In genomic region chrY:90741006-90741405, GRCm38 (mm10) we compare ENCODE assay signal across 10 mouse cellular contexts. TPM values are rescaled to one million over a fixed set of nuclear protein-coding genes. Genes with fewer than 3 reads are reported as not detected.
A peak's percentile ranks its signal among the peaks of the same experiment; 100 is the strongest.
DNase-seq lines count a peak whose midpoint lies in the region; ATAC-seq lines count a peak whose summit lies in the region.
"Not testable (repeated sequence)": the region's sequence is repeated elsewhere in the genome, so short reads cannot be mapped to it uniquely, and the experiment has no call there.
"Had no signal": no experiment of that assay in that cellular context is flagged by ENCODE, and none has a peak within 500 bp of the region (broad histone marks: within the 10 kb centered on the region; RNA-seq: fewer than 3 reads in every experiment).

No protein-coding gene starts in this region.

- H3K9ac ChIP-seq in embryonic facial prominence, embryonic 14.5 days (ENCODE audit: low read depth, low read length); heart, embryonic 12.5 days; kidney, embryonic 15.5 days; liver, embryonic 12.5 days; midbrain, embryonic 16.5 days (ENCODE audit: low read depth, low read length): not testable (repeated sequence)

- not testable (repeated sequence) for H3K27me3 ChIP-seq in embryonic facial prominence, embryonic 14.5 days (replicated peaks; ENCODE audit: control insufficient read depth, insufficient read depth, low read length); heart, embryonic 12.5 days (replicated peaks); kidney, embryonic 15.5 days; liver, embryonic 12.5 days (replicated peaks); midbrain, embryonic 16.5 days (ENCODE audit: control insufficient read depth, insufficient read depth, low read depth, low read length)

- H3K4me2 ChIP-seq in embryonic facial prominence, embryonic 14.5 days (ENCODE audit: low read depth, low read length); heart, embryonic 12.5 days; kidney, embryonic 15.5 days; liver, embryonic 12.5 days; midbrain, embryonic 16.5 days (ENCODE audit: low read length): not testable (repeated sequence)

- H3K4me3 ChIP-seq in embryonic facial prominence, embryonic 14.5 days (ENCODE audit: low read depth, low read length); heart, embryonic 12.5 days; kidney, embryonic 15.5 days (replicated peaks); liver, embryonic 12.5 days; midbrain, embryonic 16.5 days (ENCODE audit: low read depth, low read length): not testable (repeated sequence)

- WGBS in embryonic facial prominence, embryonic 14.5 days: 83% methylated on average over 38 of the region's 38 CpGs
- 77% methylated on average over 38 of the region's 38 CpGs for WGBS in heart, embryonic 12.5 days
- WGBS in kidney, embryonic 15.5 days: 78% methylated on average over 38 of the region's 38 CpGs
- 76% methylated on average over 38 of the region's 38 CpGs for WGBS in liver, embryonic 12.5 days (ENCODE audit: insufficient replicate concordance)
- 75% methylated on average over 38 of the region's 38 CpGs for WGBS in midbrain, embryonic 16.5 days

- H3K36me3 ChIP-seq in embryonic facial prominence, embryonic 14.5 days (ENCODE audit: control insufficient read depth, insufficient read depth, low read length): peaks cover 65% of the 10 kb centered on the region
- peaks cover 49% of the 10 kb centered on the region for H3K36me3 ChIP-seq in heart, embryonic 12.5 days
- peaks cover 57% of the 10 kb centered on the region for H3K36me3 ChIP-seq in kidney, embryonic 15.5 days
- H3K36me3 ChIP-seq in liver, embryonic 12.5 days: peaks cover 58% of the 10 kb centered on the region
- peaks cover 17% of the 10 kb centered on the region for H3K36me3 ChIP-seq in midbrain, embryonic 16.5 days (ENCODE audit: control insufficient read depth, insufficient read depth, low read length)

- H3K27ac ChIP-seq in embryonic facial prominence, embryonic 14.5 days (replicated peaks; ENCODE audit: low read depth, low read length); heart, embryonic 12.5 days (ENCODE audit: poor library complexity, severe bottlenecking); kidney, embryonic 15.5 days; liver, embryonic 12.5 days; midbrain, embryonic 16.5 days (ENCODE audit: low read length): not testable (repeated sequence)

- peak; percentile 26 for ATAC-seq in embryonic facial prominence, embryonic 14.5 days (ENCODE audit: low read depth)
- peak; percentile 70 for ATAC-seq in heart, embryonic 12.5 days (ENCODE audit: insufficient number of reproducible peaks, low FRiP score)
- peak; percentile 55 for ATAC-seq in kidney, embryonic 15.5 days (replicated peaks; ENCODE audit: low FRiP score)
- peak; percentile 50 for ATAC-seq in liver, embryonic 12.5 days
- ATAC-seq in midbrain, embryonic 16.5 days: peak; percentile 63

- peaks cover 68% of the 10 kb centered on the region for H3K9me3 ChIP-seq in embryonic facial prominence, embryonic 14.5 days (ENCODE audit: control insufficient read depth, low read length)
- peaks cover 49% of the 10 kb centered on the region for H3K9me3 ChIP-seq in heart, embryonic 12.5 days (replicated peaks)
- peaks cover 51% of the 10 kb centered on the region for H3K9me3 ChIP-seq in kidney, embryonic 15.5 days (replicated peaks)
- H3K9me3 ChIP-seq in liver, embryonic 12.5 days (replicated peaks): peaks cover 56% of the 10 kb centered on the region
- peaks cover 40% of the 10 kb centered on the region for H3K9me3 ChIP-seq in midbrain, embryonic 16.5 days (replicated peaks; ENCODE audit: control insufficient read depth, low read length, poor library complexity, severe bottlenecking)

- not testable (repeated sequence) for H3K4me1 ChIP-seq in embryonic facial prominence, embryonic 14.5 days (ENCODE audit: control insufficient read depth, insufficient read depth, low read length); heart, embryonic 12.5 days (replicated peaks); kidney, embryonic 15.5 days; liver, embryonic 12.5 days; midbrain, embryonic 16.5 days (ENCODE audit: control insufficient read depth, insufficient read depth, low read length)

- peak; percentile 50 to 56 for DNase-seq in B cell, adult 2 months
- DNase-seq in adrenal gland, postnatal 25 days: peak; percentile 14
- peak; percentile 51 for DNase-seq in embryonic facial prominence, embryonic 14.5 days (ENCODE audit: low spot score)
- peak; percentile 36 to 66 for DNase-seq in spleen, postnatal 4 days (ENCODE audit: low spot score in 2 of 2)

RNA-seq across cellular contexts. Expression of gene Gm21860, which starts 13.6 kb away (rescaled TPM):
- not detected in 2 replicates for total RNA-seq in adrenal gland, postnatal 25 days (2021)
- polyA plus RNA-seq in embryonic facial prominence, embryonic 14.5 days (2014; fragmentation: Nextera tagmentation; extraction: Ambion mirVana): not detected in 2 replicates
- polyA plus RNA-seq in heart, embryonic 12.5 days (2016; fragmentation: Nextera tagmentation; extraction: Ambion mirVana): not detected in 2 replicates
- not detected in 2 replicates for polyA plus RNA-seq in kidney, embryonic 15.5 days (2015; fragmentation: Nextera tagmentation; extraction: Ambion mirVana)
- polyA plus RNA-seq in liver, embryonic 12.5 days (2016; fragmentation: Nextera tagmentation; extraction: Ambion mirVana): not detected in 2 replicates
- polyA plus RNA-seq in midbrain, embryonic 16.5 days (2015; fragmentation: Nextera tagmentation; extraction: Ambion mirVana): not detected in 2 replicates
- polyA plus RNA-seq: Patski; testis, adult 2 months had no signal

RNA-seq across cellular contexts. Expression of gene Gm47283, which starts 43.5 kb away (rescaled TPM):
- total RNA-seq in adrenal gland, postnatal 25 days (2021): not detected in 2 replicates
- polyA plus RNA-seq in embryonic facial prominence, embryonic 14.5 days (2014; fragmentation: Nextera tagmentation; extraction: Ambion mirVana): not detected in 2 replicates
- polyA plus RNA-seq in heart, embryonic 12.5 days (2016; fragmentation: Nextera tagmentation; extraction: Ambion mirVana): not detected in 2 replicates
- not detected in 2 replicates for polyA plus RNA-seq in kidney, embryonic 15.5 days (2015; fragmentation: Nextera tagmentation; extraction: Ambion mirVana)
- not detected in 2 replicates for polyA plus RNA-seq in liver, embryonic 12.5 days (2016; fragmentation: Nextera tagmentation; extraction: Ambion mirVana)
- polyA plus RNA-seq in midbrain, embryonic 16.5 days (2015; fragmentation: Nextera tagmentation; extraction: Ambion mirVana): not detected in 2 replicates
- polyA plus RNA-seq: Patski; testis, adult 2 months had no signal
